ENCODE assay signal across 8 mouse cellular contexts in the genomic region with DNA sequence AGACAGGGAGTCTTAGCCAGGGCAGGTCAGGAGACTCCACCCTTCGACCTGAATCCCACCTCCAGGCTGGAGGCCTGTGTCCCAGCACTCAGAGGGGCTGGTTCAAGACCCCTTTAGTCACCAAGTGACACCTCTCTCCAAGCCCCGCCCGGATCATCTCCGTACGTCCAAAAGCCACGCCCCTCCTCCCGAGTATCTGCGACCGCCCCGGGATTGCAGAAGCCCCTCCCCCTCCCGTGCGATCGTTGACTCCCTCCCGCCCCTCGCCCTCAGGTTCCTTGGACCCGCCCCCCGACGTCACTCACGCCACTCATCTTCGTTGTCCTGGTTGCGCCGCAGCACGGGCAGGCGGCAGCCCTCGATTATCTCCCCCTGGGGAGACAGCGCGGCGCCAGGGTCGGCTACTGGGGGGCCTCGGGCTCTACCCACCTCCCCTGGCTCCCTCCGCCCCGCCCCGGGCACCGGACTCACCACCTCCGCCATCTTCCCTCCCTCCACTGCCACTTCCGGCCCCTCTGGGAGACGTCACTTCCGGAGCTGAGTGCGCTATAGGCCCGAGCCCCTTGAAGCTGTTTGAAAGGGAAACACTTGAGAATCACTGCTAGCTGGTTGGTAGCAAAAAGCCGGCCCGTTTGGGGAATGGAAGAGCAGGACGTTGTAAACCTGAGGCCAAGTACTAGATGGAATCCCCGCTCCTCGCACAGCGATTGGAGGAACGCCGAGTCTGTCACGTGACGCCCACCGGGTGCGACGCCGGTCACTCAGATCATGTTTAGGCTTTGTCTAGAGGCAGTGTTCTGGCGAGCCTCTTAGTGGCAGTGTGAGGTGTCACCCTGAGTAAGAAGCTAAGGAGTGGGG. TPM values are rescaled to one million over a fixed set of nuclear protein-coding genes. Genes with fewer than 3 reads are reported as not detected.
A peak's percentile ranks its signal among the peaks of the same experiment; 100 is the strongest.
DNase-seq lines count a peak whose midpoint lies in the region; ATAC-seq lines count a peak whose summit lies in the region.

Kat5 (minus strand) TSS at position 691 of the 858 bp plus-strand sequence.

- no peaks in the 10 kb centered on the region for H3K27me3 ChIP-seq in hindbrain, embryonic 15.5 days

- H3K27ac ChIP-seq in hindbrain, embryonic 15.5 days (replicated peaks), result peak within 1 kb of the TSS; percentile 99

- H3K4me1 ChIP-seq in hindbrain, embryonic 15.5 days (replicated peaks), result peaks cover 24% of the 10 kb centered on the region

- H3K9ac ChIP-seq in hindbrain, embryonic 15.5 days, result peak within 1 kb of the TSS; percentile 86

- under 1% methylated on average over 54 of the region's 55 CpGs for WGBS in hindbrain, embryonic 15.5 days

- H3K4me3 ChIP-seq in hindbrain, embryonic 15.5 days, result peak within 1 kb of the TSS; percentile 74

- no peaks in the 10 kb centered on the region for H3K9me3 ChIP-seq in hindbrain, embryonic 15.5 days

- peak within 1 kb of the TSS; percentile 72 for H3K4me2 ChIP-seq in hindbrain, embryonic 15.5 days

- peaks cover 34% of the 10 kb centered on the region for H3K36me3 ChIP-seq in hindbrain, embryonic 15.5 days

- peak; percentile 95 for DNase-seq in R1 (ENCODE audit: low read depth, low spot score)
- DNase-seq in cerebellum, postnatal 25 days, result peak; percentile 94 to 98
- peak; percentile 95 to 97 for DNase-seq in frontal cortex, postnatal 36 days (ENCODE audit: low spot score in 2 of 2)
- DNase-seq in left cerebral cortex, adult 11 months (ENCODE audit: low spot score), result peak; percentile 90
- DNase-seq in lung, postnatal 4 days, result peak; percentile 94
- DNase-seq in retina, postnatal 7 days (ENCODE audit: low read depth, low spot score), result peak; percentile 92
- peak; percentile 96 for DNase-seq in urinary bladder, adult 2 months (ENCODE audit: low spot score)

- peak; percentile 95 for ATAC-seq in hindbrain, embryonic 15.5 days (ENCODE audit: low FRiP score, low read depth)

RNA-seq across cellular contexts. Expression of gene Kat5, which starts in this region (rescaled TPM):
- polyA plus RNA-seq in hindbrain, embryonic 15.5 days (2015; fragmentation: Nextera tagmentation; extraction: Ambion mirVana), result 67.2 and 69.2 TPM in 2 replicates
- 60.1 and 67.7 TPM in 2 replicates for polyA plus RNA-seq in urinary bladder, adult 2 months (2012; rRNA removed)

Comparison
In these comparisons a context has a peak if more than half of its experiments do, and no peak if none do; other contexts are left out.
1. Peak in every context shown above with its lines: DNase-seq, ATAC-seq, H3K4me3 ChIP-seq and H3K27ac ChIP-seq.